Mouse (Mus musculus): ENCODE data around the gene Clcn6. TPM values are rescaled to one million over a fixed set of nuclear protein-coding genes. Genes with fewer than 3 reads are reported as not detected.
A peak's percentile ranks its signal among the peaks of the same experiment; 100 is the strongest.

Clcn6 gene
- total and polyA plus RNA-seq, 2 experiments from 2014 or later, result 26.5 to 64.9 TPM

DNA sequence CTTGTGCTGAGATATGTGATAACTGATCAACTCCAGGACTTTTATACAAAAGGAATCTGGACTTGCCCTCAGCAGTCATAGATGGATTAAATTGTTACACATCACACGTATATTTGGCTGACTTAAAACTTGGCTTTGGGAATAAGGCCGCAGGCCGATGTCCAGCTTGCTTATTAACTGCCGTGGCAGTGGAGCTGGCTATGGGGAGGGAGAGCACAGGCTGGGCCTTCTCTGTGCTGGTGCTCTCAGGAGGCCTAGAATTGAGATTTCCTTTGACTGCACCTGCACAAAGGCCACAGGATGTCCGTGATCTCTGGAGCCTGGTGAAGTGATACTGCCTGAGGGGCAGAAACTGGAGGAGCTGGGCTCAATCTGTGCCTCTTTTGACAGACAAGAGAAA, 8.1 kb downstream of the Clcn6 start:
- Histone ChIP-seq H3K9me3 (ENCODE audit: low read length) (no peaks in the 10 kb centered on the region), H3K36me3 (ENCODE audit: insufficient read depth, low read length) (peaks cover 27% of the 10 kb centered on the region), H3K27me3 (ENCODE audit: insufficient read depth, low read length) (no peaks in the 10 kb centered on the region), H3K4me1 (ENCODE audit: insufficient read depth, low read length) (no peaks in the 10 kb centered on the region), H3K9ac (replicated peaks; ENCODE audit: low read length, poor library complexity, severe bottlenecking) (no peak overlapping the region), H3K27ac (ENCODE audit: low read depth, low read length) (no peak overlapping the region), H3K4me2 (ENCODE audit: low read depth, low read length, poor library complexity, severe bottlenecking) (no peak overlapping the region), H3K4me3 (ENCODE audit: low read depth, low read length) (no peak overlapping the region)
- no peak for ATAC-seq (ENCODE audit: low FRiP score)
- DNase-seq (ENCODE audit: low spot score), result no peak
- WGBS, result 85% methylated on average over 5 of the region's 5 CpGs
- no peak for TF ChIP-seq CTCF (IDR thresholded peaks at IDR 0.05)

DNA sequence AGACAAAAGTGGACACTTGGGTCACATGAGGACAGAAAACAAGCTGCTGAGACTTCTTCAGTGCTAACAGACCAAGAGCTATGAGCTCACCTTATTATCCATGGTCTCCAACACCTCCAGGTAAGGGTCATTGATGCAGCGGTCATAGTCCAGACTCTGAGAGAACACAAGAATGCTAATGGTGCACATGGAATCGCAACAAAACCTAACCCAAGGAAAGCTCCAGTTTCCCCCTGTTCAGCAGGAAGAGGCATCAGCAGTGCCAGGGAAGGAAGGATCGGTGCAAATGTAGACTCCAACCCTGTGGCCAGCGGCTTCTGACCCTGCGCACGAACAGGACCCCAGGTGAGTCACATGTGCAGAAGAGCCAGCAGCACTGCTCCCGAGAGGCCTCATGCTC, 9.3 kb downstream of the Clcn6 start:
- Histone ChIP-seq H3K9ac (replicated peaks; ENCODE audit: low read length, poor library complexity, severe bottlenecking) (no peak overlapping the region), H3K27ac (ENCODE audit: low read depth, low read length) (no peak overlapping the region), H3K27me3 (ENCODE audit: insufficient read depth, low read length) (no peaks in the 10 kb centered on the region), H3K4me3 (ENCODE audit: low read depth, low read length) (no peak overlapping the region), H3K4me1 (ENCODE audit: insufficient read depth, low read length) (no peaks in the 10 kb centered on the region), H3K9me3 (ENCODE audit: low read length) (no peaks in the 10 kb centered on the region), H3K36me3 (ENCODE audit: insufficient read depth, low read length) (peaks cover 39% of the 10 kb centered on the region), H3K4me2 (ENCODE audit: low read depth, low read length, poor library complexity, severe bottlenecking) (no peak overlapping the region)
- ATAC-seq (ENCODE audit: low FRiP score) (no peak), DNase-seq (ENCODE audit: low spot score) (no peak)
- 93% methylated on average over 7 of the region's 7 CpGs for WGBS
- TF ChIP-seq CTCF (IDR thresholded peaks at IDR 0.05), result no peak

DNA sequence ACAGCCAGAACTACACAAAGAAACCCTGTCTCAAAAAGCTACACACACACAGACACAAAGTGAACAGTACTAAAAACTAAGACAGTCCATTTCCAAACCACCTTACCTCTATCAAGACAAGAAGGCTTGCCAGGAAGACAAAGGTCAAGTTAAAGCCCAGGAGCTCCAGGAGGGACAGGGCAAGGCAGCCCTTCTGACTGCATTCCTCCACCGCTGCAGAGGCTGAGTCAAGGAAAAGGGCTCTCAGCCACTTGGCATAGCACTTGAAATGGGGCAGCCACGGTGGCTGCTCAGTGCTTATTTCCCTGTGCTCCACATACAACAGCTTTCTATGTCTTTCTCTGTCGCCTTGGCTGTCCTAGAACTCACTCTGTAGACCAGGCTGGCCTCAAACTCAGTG, 14.6 kb downstream of the Clcn6 start:
- 100% methylated on average over 3 of the region's 3 CpGs for WGBS
- TF ChIP-seq CTCF (IDR thresholded peaks at IDR 0.05), result no peak

DNA sequence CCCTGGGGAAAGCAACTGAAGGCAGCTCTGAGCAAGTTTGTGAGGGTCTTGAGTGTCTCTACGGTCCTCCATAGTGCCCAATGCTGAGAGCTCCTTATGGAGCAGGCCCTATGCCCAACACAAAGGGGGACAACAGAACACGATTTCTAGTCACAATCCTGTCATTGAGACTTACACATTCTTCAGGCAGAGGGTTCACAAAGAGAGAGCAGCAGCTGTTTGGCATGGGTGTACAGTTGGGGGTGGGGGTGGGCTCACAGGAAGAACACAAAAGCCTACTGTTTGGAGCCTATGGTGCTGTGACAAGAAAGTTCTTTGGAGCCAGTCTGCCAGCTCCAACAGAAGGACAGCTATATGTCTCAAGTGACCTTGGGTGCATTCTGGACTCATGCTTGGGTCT, 20.2 kb downstream of the Clcn6 start:
- TF ChIP-seq CTCF (IDR thresholded peaks at IDR 0.05), result no peak
- Histone ChIP-seq H3K27me3 (ENCODE audit: insufficient read depth, low read length) (no peaks in the 10 kb centered on the region), H3K4me3 (ENCODE audit: low read depth, low read length) (no peak overlapping the region), H3K9me3 (ENCODE audit: low read length) (no peaks in the 10 kb centered on the region), H3K9ac (replicated peaks; ENCODE audit: low read length, poor library complexity, severe bottlenecking) (0 out of 2 replicates have a peak overlapping the region, but pooled peaks have one; percentile 8), H3K27ac (ENCODE audit: low read depth, low read length) (0 out of 2 replicates have a peak overlapping the region, but pooled peaks have one; percentile 26), H3K4me1 (ENCODE audit: insufficient read depth, low read length) (no peaks in the 10 kb centered on the region), H3K4me2 (ENCODE audit: low read depth, low read length, poor library complexity, severe bottlenecking) (no peak overlapping the region), H3K36me3 (ENCODE audit: insufficient read depth, low read length) (peaks cover 92% of the 10 kb centered on the region)
- DNase-seq (ENCODE audit: low spot score) (peak; percentile 51), ATAC-seq (ENCODE audit: low FRiP score) (0 out of 2 replicates have a peak, but pooled peaks have one; percentile 8)
- 39% methylated on average over 2 of the region's 2 CpGs for WGBS

More for the DNA sequence above, 14.6 kb downstream of the Clcn6 start:
- Histone ChIP-seq H3K36me3 (ENCODE audit: insufficient read depth, low read length) (peaks cover 78% of the 10 kb centered on the region), H3K27me3 (ENCODE audit: insufficient read depth, low read length) (no peaks in the 10 kb centered on the region), H3K4me2 (ENCODE audit: low read depth, low read length, poor library complexity, severe bottlenecking) (no peak overlapping the region), H3K9ac (replicated peaks; ENCODE audit: low read length, poor library complexity, severe bottlenecking) (no peak overlapping the region), H3K4me1 (ENCODE audit: insufficient read depth, low read length) (no peaks in the 10 kb centered on the region), H3K9me3 (ENCODE audit: low read length) (no peaks in the 10 kb centered on the region), H3K4me3 (ENCODE audit: low read depth, low read length) (no peak overlapping the region), H3K27ac (ENCODE audit: low read depth, low read length) (no peak overlapping the region)
- ATAC-seq (ENCODE audit: low FRiP score) (no peak), DNase-seq (ENCODE audit: low spot score) (no peak)

DNA sequence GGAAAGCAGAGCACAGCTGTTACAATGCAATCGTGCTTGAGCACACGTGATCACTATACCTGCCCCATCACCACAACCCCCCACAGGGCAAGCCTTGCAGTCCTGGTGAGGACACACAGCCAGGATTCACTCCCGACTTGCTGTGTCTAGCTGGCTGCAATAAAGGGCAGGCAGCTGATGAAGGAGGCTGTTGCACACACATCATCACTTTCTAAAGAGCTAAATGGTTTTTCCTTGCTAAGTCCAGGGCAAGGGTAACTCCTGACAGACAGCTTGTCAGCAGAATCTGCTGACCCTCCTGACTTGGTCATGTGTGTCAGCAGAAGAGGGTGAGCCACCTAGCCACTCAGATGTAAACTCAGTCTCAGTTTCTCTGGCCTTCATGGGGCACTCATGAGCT, 21.6 kb downstream of the Clcn6 start:
- H3K4me1 ChIP-seq (ENCODE audit: insufficient read depth, low read length), result no peaks in the 10 kb centered on the region
- H3K27me3 ChIP-seq (ENCODE audit: insufficient read depth, low read length), result no peaks in the 10 kb centered on the region
- no peak for TF ChIP-seq CTCF (IDR thresholded peaks at IDR 0.05)
- no peak for ATAC-seq (ENCODE audit: low FRiP score)
- H3K27ac ChIP-seq (ENCODE audit: low read depth, low read length), result no peak overlapping the region
- peaks cover 93% of the 10 kb centered on the region for H3K36me3 ChIP-seq (ENCODE audit: insufficient read depth, low read length)
- 82% methylated on average over 3 of the region's 3 CpGs for WGBS
- no peak overlapping the region for H3K4me2 ChIP-seq (ENCODE audit: low read depth, low read length, poor library complexity, severe bottlenecking)
- no peak overlapping the region for H3K4me3 ChIP-seq (ENCODE audit: low read depth, low read length)
- no peak overlapping the region for H3K9ac ChIP-seq (replicated peaks; ENCODE audit: low read length, poor library complexity, severe bottlenecking)
- H3K9me3 ChIP-seq (ENCODE audit: low read length), result no peaks in the 10 kb centered on the region
- DNase-seq (ENCODE audit: low spot score), result no peak

DNA sequence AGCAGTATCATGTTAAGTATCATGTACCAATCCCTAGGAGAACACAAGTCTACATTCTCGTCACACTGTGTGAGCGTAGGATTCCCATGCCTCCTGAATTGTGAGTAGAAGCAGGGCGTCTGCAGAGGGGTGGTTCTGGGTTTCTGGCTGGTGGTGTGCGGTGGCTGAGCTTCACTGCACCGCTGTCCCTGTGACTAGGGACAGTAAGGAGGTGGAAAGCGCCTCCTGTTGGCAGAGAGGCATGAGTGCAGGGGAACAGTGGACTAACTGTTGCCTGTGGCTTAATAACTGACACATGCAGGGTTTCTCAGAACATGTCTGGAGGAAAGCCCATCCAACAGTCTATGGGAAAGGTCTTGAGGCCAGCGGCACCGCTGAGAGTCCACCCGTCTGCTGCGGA, 23.2 kb downstream of the Clcn6 start:
- no peaks in the 10 kb centered on the region for H3K9me3 ChIP-seq (ENCODE audit: low read length)
- no peak overlapping the region for H3K4me2 ChIP-seq (ENCODE audit: low read depth, low read length, poor library complexity, severe bottlenecking)
- WGBS, result 81% methylated on average over 10 of the region's 10 CpGs
- no peak overlapping the region for H3K27ac ChIP-seq (ENCODE audit: low read depth, low read length)
- TF ChIP-seq CTCF (IDR thresholded peaks at IDR 0.05), result peak; percentile 50
- peak; percentile 13 for DNase-seq (ENCODE audit: low spot score)
- no peak overlapping the region for H3K4me3 ChIP-seq (ENCODE audit: low read depth, low read length)
- H3K4me1 ChIP-seq (ENCODE audit: insufficient read depth, low read length), result no peaks in the 10 kb centered on the region
- peaks cover 94% of the 10 kb centered on the region for H3K36me3 ChIP-seq (ENCODE audit: insufficient read depth, low read length)
- ATAC-seq (ENCODE audit: low FRiP score), result no peak
- H3K27me3 ChIP-seq (ENCODE audit: insufficient read depth, low read length), result no peaks in the 10 kb centered on the region
- no peak overlapping the region for H3K9ac ChIP-seq (replicated peaks; ENCODE audit: low read length, poor library complexity, severe bottlenecking)
